Mouse (Mus musculus) CD4-positive helper T cell, adult 2 months (primary cell): ENCODE results near the gene Cdkn2a.

Experiments used
- DNase-seq: peaks from one replicate; pipeline ENCODE4 v3.0.0-alpha.2; 2012; ENCODE audit warnings: low read depth, missing footprints, low spot score

Cdkn2a gene

DNA sequence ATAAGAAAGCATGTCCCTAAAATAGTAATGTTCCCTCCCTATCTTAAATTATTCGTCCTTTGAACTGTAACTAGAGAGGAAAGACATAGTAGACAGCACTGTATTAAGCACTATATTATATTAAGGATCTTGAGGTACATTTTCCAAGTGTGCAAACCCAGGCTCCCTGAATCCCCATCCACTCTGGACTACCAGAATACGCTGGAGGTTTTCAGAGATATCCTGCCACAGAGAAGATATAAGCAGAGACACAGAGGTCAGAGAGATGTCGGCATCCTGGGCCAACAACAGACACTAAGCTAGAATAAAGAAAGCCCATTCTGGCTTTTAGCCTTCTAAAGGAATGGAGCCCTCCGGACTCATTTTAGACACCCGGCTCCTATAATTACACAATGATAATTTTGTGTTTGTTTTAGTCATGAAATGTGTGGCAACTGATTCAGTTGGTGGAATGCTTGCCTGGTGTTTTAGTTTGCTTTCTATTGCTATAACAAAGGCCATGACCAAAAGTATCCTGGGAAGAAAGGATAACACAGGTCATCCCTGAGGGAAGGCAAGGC is 17.0 kb downstream of the Cdkn2a start:
- DNase-seq = no peak

DNA sequence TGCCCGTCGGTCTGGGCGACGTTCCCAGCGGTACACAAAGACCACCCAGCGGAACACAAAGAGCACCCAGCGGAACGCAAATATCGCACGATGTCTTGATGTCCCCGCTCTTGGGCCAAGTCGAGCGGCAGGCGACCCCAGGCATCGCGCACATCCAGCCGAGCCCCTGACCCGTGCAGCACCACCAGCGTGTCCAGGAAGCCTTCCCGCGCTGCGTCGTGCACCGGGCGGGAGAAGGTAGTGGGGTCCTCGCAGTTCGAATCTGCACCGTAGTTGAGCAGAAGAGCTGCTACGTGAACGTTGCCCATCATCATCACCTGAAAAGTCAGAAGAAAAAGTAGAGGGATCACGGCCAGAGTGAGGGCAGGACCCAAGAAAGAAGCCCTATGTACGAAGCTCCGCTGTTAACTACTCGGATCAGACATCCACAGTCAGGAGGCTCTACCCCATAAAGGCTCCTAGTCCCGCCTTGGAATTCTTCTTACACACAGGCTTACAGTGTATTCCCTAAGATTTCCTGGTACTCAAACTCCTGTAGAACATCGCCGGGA is 17.7 kb downstream of the Cdkn2a start:
- no peak for DNase-seq

DNA sequence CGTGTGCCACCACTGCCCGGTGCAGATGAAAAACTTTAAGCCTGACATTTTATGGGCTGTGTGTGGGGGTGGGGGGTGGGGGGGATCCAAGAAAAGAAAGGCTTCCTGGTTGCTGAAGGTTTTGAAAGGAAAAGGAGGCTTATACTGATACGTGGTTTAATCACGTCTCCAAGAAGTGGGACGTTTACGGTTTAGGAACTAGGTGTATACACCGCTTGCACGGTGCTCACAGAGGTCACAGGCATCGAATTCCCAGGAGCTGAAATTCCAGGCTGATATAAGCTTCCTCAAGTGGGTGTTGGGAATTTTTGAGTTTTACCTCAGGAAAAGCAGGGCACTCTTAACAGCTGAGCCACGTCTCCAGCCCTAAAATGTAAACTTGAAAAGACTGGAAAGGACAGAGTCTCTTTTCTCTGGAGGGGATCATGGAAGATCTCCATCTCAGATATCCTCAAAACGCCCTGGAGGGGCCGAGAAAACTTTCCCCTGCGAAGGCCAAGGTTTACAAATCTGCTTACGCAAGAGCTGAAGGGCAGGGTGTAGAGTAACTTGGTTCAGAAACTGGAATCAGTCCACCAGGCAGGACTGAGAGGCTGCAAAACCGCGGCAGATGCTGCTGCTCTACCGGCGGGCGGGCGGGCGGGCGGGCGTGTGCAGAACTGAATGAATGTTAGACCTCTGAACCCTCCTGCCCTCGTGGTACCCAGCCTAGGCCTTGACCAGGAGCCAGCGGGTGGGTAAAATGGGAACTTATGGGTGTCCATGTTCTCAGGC is 18.5 kb downstream of the Cdkn2a start:
- DNase-seq = no peak

DNA sequence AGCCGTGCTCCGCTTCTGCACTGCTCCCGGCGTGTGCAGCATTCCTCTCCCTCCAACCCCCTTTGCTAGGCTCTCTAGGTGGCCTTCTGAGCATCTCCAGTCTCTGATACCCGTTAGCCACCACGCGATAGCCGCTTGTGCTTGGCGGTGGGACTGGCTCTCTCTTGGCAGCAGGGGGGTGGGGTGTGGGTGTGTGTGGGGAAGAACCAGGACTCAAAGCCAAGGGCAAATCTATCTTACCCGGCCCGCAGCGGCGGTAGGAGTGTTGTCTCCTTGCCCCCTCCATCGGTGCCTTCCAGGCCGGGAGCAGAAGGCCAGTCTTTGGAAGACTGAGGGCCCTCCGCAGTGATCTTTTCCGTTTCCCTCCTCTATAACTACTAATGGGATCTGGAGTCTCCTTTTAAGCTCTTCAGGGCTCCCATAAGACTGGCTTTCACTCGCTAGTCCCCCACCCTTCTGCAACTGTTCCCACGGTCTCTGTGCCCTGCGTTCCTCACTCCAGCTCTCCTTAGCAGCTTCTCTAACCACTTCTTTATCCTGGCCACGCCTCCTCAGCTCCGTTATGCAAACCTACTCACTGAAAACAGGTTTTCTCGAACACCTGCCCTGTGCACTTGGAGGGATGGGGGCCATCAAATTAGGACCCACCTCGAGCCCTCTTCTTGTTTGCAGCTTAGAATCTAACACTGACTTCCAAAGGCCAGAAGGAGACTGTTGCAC is 19.5 kb downstream of the Cdkn2a start:
- no peak for DNase-seq

DNA sequence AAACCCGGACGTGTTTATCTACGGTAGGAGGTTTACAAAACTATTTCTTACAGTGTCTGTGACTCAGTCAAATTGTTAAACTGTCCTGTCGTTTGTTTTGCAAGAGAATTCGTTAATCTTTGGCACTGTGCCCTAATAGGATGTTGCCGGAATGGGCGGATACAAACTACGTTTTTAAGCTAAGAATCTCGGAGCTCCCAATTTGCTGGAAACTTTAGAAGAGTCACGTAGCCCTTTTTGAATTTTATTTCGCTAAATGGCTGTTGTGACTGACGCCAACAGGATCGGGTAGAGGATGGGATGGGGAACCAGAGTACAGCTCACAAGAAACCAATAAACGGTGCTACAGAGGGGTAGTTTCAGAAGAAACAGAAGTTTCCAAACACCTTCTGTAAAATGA is 20.4 kb downstream of the Cdkn2a start:
- no peak for DNase-seq

DNA sequence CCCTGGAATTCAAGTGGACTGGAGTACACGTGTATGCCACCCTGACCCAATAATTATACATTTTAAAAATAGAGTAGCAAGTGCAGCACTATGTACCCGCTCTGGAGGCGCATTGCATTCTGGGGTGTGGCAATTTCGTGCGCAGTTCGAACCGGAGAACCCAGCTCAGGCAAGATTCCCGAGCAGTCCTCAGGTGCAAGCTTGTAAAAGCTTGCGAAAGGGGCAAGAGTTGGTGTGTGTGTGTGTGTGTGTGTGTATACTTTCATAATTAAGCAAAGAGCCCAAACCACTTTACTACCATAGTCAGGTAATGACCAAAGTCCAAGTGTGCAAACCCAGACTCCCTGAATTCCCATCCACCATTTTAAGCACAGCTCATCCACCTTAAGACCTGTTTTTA is 20.9 kb downstream of the Cdkn2a start:
- DNase-seq = no peak

DNA sequence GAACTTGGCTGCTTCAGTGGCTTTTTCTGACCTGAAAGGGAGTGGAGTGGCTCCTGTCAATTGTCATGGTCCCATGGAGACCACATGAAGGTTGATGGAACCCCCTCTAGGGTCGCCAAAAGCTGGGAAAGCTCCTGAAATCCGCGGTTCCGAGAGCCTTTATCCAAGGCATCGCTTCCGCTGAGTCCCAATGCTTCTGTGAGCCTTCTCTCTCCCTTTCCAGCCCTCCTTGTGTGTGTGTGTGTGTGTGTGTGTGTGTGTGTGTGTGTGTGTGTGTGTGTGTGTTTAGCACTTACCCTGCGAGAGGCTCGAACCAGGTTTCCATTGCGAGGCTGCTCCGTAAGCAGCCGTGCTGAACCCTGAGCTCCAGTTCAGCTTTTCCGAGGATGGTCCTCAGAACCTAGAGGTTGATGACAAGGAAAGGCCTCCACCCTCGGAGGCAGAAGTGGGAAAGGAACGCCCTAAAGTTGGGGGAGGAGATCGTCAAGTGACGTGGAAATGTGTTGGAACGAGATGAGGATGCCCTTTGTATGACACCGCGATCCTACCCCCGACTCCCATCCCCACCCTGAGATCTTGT is 21.4 kb downstream of the Cdkn2a start:
- no peak for DNase-seq

DNA sequence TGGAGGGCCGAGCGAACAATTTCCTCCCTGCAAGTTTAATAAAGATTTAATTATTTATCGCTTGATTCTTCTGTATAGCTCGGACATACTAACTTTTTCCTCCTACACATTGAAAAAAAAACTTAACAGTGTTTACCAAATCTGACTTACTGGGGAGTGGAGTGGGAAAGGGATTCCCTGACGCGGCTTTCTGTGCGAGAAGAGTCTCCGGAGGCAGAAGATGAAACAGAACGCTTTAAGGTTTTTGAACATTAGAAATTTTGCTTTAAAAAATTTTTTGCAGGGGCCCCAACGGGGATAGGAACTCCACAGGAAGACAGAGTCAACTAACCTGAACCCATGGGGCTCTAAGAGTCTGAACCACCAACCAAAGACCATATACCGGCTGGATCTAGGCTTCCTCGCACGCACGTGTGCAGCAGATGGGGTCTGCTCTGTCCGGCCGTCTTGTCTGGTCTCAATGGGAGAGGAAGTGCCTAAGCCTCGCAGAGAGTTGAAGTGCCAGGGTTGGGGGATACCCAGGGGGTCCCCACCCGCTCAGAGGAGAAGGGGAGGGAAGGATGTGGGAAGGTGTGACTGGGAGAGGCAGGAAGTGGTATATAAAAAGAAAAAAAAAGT is 22.2 kb downstream of the Cdkn2a start:
- no peak for DNase-seq

DNA sequence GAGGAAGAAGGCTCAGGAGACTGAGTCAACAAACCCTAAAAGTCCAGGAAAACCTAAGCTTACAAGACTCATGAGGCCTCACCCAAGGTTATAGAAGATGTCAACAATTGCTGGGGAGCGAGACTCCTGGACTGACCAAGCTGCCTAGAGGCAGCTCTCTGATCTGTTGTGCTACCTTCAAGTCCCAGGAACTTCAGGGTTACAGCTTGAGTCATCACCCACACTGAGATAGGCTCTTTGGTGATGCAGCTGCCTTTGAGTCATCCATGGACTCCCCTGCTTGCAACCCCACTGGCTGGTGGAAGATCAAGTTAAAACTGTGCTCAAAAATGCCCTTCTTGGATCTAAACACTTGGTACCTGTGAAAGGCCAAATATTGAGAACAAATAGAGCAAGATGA is 36.7 kb downstream of the Cdkn2a start:
- no peak for DNase-seq

DNA sequence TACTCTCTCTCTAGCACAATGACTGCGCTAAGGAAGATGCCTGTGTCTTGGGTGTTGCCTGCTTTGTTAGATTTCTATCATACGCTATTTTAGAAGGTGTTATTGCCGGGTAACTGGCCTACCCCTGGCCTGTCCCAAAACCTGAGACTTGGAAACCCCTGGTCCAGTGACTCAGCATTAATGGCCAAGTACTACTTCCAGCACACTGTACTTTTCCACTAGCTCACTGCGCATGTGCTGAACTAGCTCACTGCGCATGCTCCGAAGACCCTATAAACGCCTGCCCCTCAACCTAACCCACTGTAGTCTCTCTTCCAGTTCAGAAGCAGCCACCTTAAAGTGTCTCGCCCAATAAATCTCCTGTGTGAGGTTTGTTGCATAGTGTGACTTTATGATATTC is 60.0 kb downstream of the Cdkn2a start:
- no peak for DNase-seq
